Mouse (Mus musculus): ENCODE data around the gene Ndufb3.
"Not testable (repeated sequence)": the region's sequence is repeated elsewhere in the genome, so short reads cannot be mapped to it uniquely, and the experiment has no call there.

Ndufb3 gene

DNA sequence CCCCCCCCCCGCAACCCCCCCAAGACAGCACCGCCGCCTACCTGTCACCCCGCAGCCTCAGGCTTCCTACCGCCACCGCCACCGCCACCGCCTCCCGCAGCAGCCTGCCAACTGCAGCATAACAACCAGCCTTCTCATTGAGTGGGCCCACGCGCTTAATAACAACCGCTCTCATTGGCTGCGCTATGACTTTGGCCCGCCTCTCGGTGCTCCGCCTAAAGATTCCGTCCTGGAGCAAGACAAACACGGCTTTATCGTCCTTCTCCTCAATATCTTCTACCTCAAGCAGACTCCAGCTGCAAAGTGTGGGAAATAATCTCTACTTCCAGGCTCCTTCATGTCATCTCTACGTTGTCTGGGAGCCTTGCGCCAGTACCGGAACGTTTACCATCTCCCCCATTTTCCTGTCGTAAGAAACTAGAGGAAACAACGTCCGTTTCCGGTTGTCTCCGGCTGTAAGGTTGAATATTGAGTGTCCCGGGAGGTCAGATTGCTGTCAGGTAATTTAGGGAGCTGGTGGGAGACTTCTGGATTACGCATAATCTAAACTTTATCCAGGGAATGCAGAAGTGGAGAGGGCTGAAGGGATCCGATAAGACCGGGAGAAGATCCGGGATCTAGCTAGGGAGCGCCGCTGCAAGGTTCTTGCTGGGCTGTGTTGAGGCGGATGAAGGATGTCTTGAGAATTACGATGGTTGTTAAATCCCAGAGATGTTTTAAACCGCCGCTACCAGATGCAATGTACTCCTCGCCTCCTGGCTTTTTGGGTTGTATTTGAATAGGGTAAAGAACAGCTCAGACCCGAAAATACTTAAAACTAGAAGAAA, at the start of gene Ndufb3, which contains the start of gene Fam126b:
Gene Ndufb3, plus strand, starts transcription at position 214 of the 827 bp plus-strand sequence.
Gene Fam126b, minus strand, starts transcription at position 153 of the 827 bp plus-strand sequence.
- peak; percentile 89 for DNase-seq (ENCODE audit: low spot score)

DNA sequence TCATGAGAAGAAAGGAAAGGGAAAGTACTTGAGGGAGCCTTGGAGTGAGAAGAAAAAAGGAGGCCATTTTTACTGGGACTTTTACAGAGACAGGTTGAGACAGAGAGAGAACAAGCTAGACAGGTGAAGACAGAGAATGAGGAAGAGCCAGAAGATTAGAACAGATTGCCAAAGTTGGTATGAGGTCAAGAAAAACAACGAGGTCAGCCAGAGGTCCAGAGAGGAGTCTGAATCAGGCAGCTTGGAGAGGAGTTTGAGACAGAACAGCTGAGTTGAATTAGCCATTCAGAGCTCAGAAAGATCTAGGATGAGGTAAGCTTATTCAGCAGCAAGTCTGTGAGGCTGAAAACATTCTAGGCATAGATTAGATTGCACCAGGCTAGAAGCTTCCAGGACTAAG, 44.8 kb upstream of the Ndufb3 start:
- no peak for DNase-seq (ENCODE audit: low spot score)

GRCm38 (mm10) chr1:58560370-58560769, 25.8 kb upstream of the Ndufb3 start:
- DNase-seq (ENCODE audit: low spot score), result not testable (repeated sequence)

DNA sequence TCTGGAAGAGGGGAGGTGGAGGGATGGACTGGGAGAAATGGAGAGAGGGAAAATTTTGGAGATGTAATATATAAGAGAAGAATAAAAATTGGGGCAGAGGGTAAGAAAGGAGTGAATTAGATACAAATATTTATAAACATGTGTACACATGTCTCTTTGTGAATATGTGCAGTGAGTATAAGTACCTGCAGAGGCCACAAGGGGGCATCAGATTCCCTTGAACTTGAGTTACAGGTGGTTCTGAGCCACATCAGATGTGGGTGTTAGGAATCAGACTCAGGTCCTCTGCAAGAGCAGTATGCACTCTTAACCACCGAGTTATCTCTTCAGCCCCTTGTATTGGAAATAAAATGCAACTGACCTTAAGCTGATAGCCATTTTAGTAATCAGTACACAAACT, 23.7 kb upstream of the Ndufb3 start:
- DNase-seq (ENCODE audit: low spot score), result no peak

GRCm38 (mm10) chr1:58564981-58565380, 21.2 kb upstream of the Ndufb3 start:
- no peak for DNase-seq (ENCODE audit: low spot score)

GRCm38 (mm10) chr1:58566621-58567020, 19.6 kb upstream of the Ndufb3 start:
- no peak for DNase-seq (ENCODE audit: low spot score)

- DNase-seq (ENCODE audit: low spot score), result no peak
These were observed 17.6 kb upstream of the Ndufb3 start for GRCm38 (mm10) chr1:58568456-58569130.

GRCm38 (mm10) chr1:58570437-58570836, 15.7 kb upstream of the Ndufb3 start:
- no peak for DNase-seq (ENCODE audit: low spot score)

DNA sequence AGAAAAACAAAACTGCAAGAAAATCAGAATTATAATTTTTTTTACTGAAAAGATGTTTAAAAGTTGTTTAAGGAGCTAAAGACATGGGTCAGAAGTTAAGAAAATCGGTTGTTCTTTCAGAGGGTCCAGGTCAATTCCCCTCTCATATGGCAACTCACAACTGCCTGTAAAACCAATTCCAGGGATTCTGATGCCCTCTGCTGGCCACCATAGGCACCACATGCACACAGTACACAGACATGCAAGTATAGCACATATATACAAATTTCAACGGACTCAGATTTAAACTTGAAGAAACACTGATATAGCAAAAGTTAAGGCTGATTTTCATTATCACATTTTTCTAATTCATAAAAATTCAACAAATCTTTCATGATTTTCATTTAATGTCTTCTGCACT, 7.0 kb upstream of the Ndufb3 start:
- no peak for DNase-seq (ENCODE audit: low spot score)

GRCm38 (mm10) chr1:58582611-58583010, 3.6 kb upstream of the Ndufb3 start:
- no peak for DNase-seq (ENCODE audit: low spot score)

- no peak for DNase-seq (ENCODE audit: low spot score)
These were observed 1.9 kb upstream of the Ndufb3 start for GRCm38 (mm10) chr1:58584271-58584670.

GRCm38 (mm10) chr1:58585373-58586170, 612 bp upstream of the Ndufb3 start:
- peak; percentile 23 for DNase-seq (ENCODE audit: low spot score)

DNA sequence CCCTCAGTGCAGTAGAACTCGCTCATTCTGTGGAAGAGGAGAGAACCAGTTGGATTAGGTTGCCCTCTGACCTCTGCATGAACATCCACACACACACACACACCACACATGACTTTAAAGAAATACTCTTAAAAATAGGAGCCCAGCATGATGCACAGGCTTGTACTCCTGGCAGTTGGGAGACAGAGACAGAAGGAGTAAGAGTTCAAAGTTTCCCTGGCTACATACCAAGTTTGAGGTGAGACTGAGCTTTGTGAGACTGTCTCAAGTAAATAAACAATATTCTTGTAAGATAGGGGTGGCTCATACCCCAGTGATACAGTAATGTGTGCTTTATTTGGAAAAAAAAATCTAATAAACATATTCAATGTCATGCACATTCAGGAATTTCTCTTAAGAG, 1.3 kb downstream of the Ndufb3 start:
- no peak for DNase-seq (ENCODE audit: low spot score)

DNA sequence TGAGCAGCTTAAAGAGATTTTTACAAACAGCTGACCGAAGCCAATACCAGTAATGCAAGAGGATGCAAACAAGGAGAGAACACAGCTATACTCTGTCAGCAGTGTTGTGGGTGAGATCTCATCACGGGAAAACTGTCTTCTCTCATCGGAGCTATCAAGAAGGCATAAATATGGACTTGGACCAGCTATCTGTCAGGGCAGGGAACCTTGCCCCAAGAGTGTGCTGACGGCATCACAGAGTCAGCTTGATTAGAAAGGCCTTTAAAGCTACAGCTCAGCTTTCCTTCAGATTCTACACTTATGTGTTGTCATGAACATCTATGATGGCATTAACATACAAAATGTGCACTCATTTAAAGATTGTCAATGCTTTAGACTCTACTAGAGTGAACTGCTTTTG, 16.5 kb downstream of the Ndufb3 start:
- peak; percentile 3 for DNase-seq (ENCODE audit: low spot score)

GRCm38 (mm10) chr1:58603738-58604137, 17.6 kb downstream of the Ndufb3 start:
- DNase-seq (ENCODE audit: low spot score), result no peak

- DNase-seq (ENCODE audit: low spot score), result not testable (repeated sequence)
These were observed 23.4 kb downstream of the Ndufb3 start for GRCm38 (mm10) chr1:58609591-58609990.

DNA sequence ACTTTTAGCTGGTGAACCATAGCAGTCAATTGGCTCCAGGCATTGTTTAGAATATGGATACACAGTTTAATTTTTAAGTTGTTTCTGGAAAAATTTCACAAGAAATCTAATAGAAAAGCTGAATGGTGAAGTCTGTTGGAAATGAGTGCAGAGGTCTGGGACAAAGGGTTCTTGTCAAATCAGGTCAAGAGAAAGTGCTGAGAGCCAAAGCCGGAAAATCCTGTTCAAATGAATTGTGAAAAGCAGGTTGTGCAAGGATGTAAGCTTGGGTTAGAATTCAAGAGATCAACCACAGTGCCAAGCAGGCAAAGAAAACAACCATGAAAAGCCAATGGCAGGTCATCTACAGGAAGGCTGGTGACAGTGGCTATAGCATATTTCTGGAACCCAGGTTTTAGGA, 24.0 kb downstream of the Ndufb3 start:
- DNase-seq (ENCODE audit: low spot score), result peak; percentile 8

DNA sequence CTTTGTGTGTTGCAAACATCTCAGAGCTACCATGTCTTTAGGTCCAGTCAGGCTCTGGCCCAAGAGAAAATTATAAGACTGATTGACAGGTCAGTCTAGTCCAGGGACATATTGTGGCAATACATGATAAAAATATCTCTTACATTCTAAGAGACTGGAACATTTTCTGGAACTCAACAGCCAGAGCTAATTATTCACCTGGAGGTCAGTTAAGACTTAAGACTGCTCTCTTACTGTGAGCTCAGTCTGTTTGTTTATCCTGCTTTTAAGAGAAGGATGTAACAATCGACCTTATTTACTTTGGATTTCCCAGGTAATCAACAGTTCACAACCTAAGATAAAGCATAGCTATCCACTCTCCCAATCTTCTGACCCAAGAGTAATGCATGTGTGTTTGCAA, 24.4 kb downstream of the Ndufb3 start:
- DNase-seq (ENCODE audit: low spot score), result no peak

GRCm38 (mm10) chr1:58613786-58614185, 27.6 kb downstream of the Ndufb3 start:
- peak; percentile 14 for DNase-seq (ENCODE audit: low spot score)

- DNase-seq (ENCODE audit: low spot score), result peak; percentile 57
These were observed 28.2 kb downstream of the Ndufb3 start for GRCm38 (mm10) chr1:58614424-58614823.

- DNase-seq (ENCODE audit: low spot score), result no peak
These were observed 29.0 kb downstream of the Ndufb3 start for GRCm38 (mm10) chr1:58615146-58615545.

DNA sequence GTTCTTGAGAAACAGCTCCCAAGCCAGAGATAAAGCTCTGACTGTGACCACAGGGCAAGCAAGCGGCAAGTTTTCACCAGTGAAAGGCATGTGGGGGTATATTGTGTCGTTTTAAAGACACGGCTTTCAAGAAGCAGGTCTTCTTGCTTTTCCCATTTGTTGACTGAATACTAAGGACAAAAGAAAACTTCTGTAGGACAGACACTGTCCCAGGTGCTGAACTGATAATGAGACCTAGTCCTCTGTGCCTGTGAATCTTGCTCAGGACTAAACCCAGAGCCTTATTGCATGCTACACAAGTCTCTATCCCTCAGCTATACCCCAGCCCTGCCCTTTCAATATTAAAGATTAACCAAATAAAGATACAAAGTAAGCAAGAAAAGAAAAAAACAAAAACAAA, 30.0 kb downstream of the Ndufb3 start:
- DNase-seq (ENCODE audit: low spot score), result peak; percentile 48

All from yolk sac, embryonic 10.5 days (tissue).